Mouse (Mus musculus): ENCODE data around the gene Nr4a3. TPM values are rescaled to one million over a fixed set of nuclear protein-coding genes. Genes with fewer than 3 reads are reported as not detected.

Nr4a3 gene
- polyA plus RNA-seq, 1 experiment from 2014 or later: 0.26 TPM

DNA sequence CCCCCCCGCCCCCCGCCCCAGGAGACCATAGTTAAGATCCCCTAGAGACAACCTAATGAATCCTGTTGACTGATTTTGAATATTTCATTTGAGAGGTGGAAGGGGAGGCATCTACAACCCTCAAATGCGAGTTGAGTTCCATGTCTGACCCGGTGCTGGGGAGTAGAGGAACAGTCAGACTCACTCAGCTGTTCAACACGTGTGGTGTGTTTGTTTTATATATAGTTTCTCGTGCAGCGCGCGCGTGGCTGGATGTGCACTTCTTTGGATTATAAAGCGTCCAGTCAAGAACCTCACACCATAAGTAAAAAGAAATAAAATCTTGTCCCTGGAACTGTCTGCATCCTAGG, 837 bp upstream of the Nr4a3 start:
- peaks cover 40% of the 10 kb centered on the region for H3K27me3 ChIP-seq (ENCODE audit: poor library complexity, severe bottlenecking)
- peaks cover 69% of the 10 kb centered on the region for H3K4me1 ChIP-seq
- peak overlapping the region; percentile 86 for H3K27ac ChIP-seq
- no peak for DNase-seq (ENCODE audit: extremely low spot score, low spot score)
- H3K4me3 ChIP-seq: peak overlapping the region; percentile 78
- H3K9me3 ChIP-seq: no peaks in the 10 kb centered on the region
- WGBS: under 1% methylated on average over 11 of the region's 11 CpGs
- H3K36me3 ChIP-seq (replicated peaks): no peaks in the 10 kb centered on the region

GRCm38 (mm10) chr4:48045281-48045720, 348 bp downstream of the Nr4a3 start:
- WGBS: under 1% methylated on average over 42 of the region's 42 CpGs
- H3K9me3 ChIP-seq: no peaks in the 10 kb centered on the region
- no peak for DNase-seq (ENCODE audit: extremely low spot score, low spot score)
- H3K27ac ChIP-seq: peak overlapping the region; percentile 86
- H3K27me3 ChIP-seq (ENCODE audit: poor library complexity, severe bottlenecking): peaks cover 52% of the 10 kb centered on the region
- H3K4me3 ChIP-seq: peak overlapping the region; percentile 78
- no peaks in the 10 kb centered on the region for H3K36me3 ChIP-seq (replicated peaks)
- peaks cover 65% of the 10 kb centered on the region for H3K4me1 ChIP-seq

DNA sequence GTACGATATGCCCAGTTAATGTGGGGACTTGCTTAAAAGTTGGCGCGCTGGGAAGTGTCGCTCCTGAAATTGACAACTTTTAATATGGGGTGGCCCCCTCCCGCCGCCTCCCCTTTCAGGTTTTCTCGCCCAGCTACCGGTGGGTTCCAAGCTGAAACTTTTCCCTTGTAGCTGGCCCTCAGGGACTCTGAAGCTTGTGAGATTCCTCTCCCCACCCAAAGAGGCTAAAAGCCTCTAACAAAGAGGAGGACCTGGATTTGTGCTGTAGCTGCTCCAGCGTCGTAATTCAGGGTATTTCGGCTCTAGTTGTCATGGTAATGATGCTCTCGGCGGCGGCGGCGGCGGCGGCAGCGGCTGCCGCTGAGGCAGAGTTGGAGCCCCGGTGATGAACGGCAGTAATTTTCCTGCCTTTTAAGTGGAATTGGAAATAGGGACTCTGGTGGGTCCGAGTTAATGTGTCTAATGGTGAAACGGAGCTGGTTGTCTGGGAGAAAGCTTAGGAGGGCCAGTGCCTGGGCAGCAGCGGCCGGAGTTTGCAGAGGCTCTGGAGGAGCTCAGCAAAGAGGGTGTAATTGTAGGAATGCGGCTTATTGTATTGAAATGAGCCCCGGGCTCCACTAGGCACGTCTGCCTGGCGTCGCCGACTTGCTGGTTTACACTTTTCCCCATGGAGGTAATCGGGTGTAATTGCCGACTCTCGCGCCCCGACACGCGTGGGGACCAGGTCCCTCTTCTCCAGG, 938 bp downstream of the Nr4a3 start:
- H3K27me3 ChIP-seq (ENCODE audit: poor library complexity, severe bottlenecking): peaks cover 57% of the 10 kb centered on the region
- H3K4me1 ChIP-seq: peaks cover 65% of the 10 kb centered on the region
- peak overlapping the region; percentile 86 for H3K27ac ChIP-seq
- H3K36me3 ChIP-seq (replicated peaks): no peaks in the 10 kb centered on the region
- peak; percentile 76 for DNase-seq (ENCODE audit: extremely low spot score, low spot score)
- WGBS: under 1% methylated on average over 39 of the region's 39 CpGs
- no peaks in the 10 kb centered on the region for H3K9me3 ChIP-seq
- peak overlapping the region; percentile 78 for H3K4me3 ChIP-seq

- WGBS: under 1% methylated on average over 20 of the region's 20 CpGs
- Histone ChIP-seq H3K4me1 (peaks cover 69% of the 10 kb centered on the region), H3K27me3 (ENCODE audit: poor library complexity, severe bottlenecking) (peaks cover 63% of the 10 kb centered on the region), H3K9me3 (no peaks in the 10 kb centered on the region), H3K27ac (peak overlapping the region; percentile 86), H3K4me3 (peak overlapping the region; percentile 78), H3K36me3 (replicated peaks) (no peaks in the 10 kb centered on the region)
- DNase-seq (ENCODE audit: extremely low spot score, low spot score): peak; percentile 50
These were observed 1.5 kb downstream of the Nr4a3 start for GRCm38 (mm10) chr4:48046461-48046901.

DNA sequence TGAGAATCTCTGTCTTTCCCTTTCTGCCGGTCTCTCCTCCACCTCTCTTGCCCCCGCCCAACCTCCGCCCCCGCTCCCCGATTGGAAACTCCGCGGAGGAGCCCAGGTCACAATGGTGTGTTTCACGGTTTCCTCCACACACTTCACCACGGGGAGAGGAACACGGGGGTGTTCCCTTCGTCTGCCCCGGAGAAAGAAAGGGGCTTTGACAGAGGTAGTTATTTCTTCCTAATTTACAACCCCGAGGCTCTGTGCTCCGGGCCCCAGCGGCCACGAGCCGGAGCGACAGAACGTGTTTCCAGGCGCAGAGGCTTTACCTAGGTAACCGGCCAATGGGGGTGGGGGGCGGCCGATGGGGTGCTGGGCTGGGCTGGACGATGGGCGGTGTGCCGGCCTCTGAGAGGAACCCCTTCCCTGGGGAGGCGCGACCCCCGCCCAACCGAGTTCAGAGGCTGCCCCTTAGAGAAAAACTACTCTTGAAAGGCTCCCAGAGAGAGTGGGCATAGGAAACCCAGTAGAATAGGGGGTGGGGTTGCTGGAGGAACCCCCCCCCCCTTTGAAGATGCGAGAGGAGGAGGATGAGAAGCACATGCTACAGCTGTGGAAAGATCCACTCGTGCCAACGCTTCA, 2.3 kb downstream of the Nr4a3 start:
- DNase-seq (ENCODE audit: extremely low spot score, low spot score): peak; percentile 53
- Histone ChIP-seq H3K27ac (peak overlapping the region; percentile 86), H3K36me3 (replicated peaks) (no peaks in the 10 kb centered on the region), H3K27me3 (ENCODE audit: poor library complexity, severe bottlenecking) (peaks cover 71% of the 10 kb centered on the region), H3K4me1 (peaks cover 71% of the 10 kb centered on the region), H3K4me3 (peak overlapping the region; percentile 78), H3K9me3 (no peaks in the 10 kb centered on the region)
- under 1% methylated on average over 33 of the region's 33 CpGs for WGBS

GRCm38 (mm10) chr4:48047766-48048371, 2.9 kb downstream of the Nr4a3 start:
- WGBS: under 1% methylated on average over 30 of the region's 30 CpGs
- Histone ChIP-seq H3K9me3 (no peaks in the 10 kb centered on the region), H3K36me3 (replicated peaks) (no peaks in the 10 kb centered on the region), H3K27ac (peak overlapping the region; percentile 86), H3K4me1 (peaks cover 68% of the 10 kb centered on the region), H3K27me3 (ENCODE audit: poor library complexity, severe bottlenecking) (peaks cover 77% of the 10 kb centered on the region), H3K4me3 (peak overlapping the region; percentile 78)
- peak; percentile 64 for DNase-seq (ENCODE audit: extremely low spot score, low spot score)

- Histone ChIP-seq H3K27me3 (ENCODE audit: poor library complexity, severe bottlenecking) (peaks cover 85% of the 10 kb centered on the region), H3K27ac (no peak overlapping the region)
- under 1% methylated on average over 35 of the region's 35 CpGs for WGBS
These were observed 3.7 kb downstream of the Nr4a3 start for GRCm38 (mm10) chr4:48048456-48049315.

DNA sequence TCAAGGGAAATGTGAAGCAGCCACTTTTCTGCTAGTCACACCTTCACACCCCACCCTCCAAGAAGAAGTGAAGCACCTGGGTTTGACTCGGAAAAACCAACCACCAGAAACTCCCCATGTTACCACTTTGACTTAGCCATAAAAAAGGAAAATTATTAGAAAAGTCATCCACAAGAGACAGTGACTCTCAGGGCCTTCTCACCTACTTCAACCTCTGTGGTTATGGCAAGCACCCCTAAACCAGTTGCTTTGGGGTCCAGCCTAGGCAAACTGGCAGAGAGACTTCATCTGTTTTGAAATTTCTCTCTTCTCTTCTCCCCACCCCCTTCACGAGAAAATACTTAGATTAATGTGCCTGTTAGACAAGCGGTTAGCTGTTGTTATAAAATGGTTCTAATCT, 5.1 kb downstream of the Nr4a3 start:
- 49% methylated on average over 3 of the region's 3 CpGs for WGBS
- no peak for DNase-seq (ENCODE audit: extremely low spot score, low spot score)
- H3K4me3 ChIP-seq: no peak overlapping the region
- H3K36me3 ChIP-seq (replicated peaks): no peaks in the 10 kb centered on the region
- peaks cover 54% of the 10 kb centered on the region for H3K4me1 ChIP-seq
- no peaks in the 10 kb centered on the region for H3K9me3 ChIP-seq
- no peak overlapping the region for H3K27ac ChIP-seq
- peaks cover 93% of the 10 kb centered on the region for H3K27me3 ChIP-seq (ENCODE audit: poor library complexity, severe bottlenecking)

More at GRCm38 (mm10) chr4:48048456-48049315, 3.7 kb downstream of the Nr4a3 start:
- Histone ChIP-seq H3K9me3 (no peaks in the 10 kb centered on the region), H3K4me1 (peaks cover 68% of the 10 kb centered on the region), H3K4me3 (peak overlapping the region; percentile 78), H3K36me3 (replicated peaks) (no peaks in the 10 kb centered on the region)
- DNase-seq (ENCODE audit: extremely low spot score, low spot score): peak; percentile 38

DNA sequence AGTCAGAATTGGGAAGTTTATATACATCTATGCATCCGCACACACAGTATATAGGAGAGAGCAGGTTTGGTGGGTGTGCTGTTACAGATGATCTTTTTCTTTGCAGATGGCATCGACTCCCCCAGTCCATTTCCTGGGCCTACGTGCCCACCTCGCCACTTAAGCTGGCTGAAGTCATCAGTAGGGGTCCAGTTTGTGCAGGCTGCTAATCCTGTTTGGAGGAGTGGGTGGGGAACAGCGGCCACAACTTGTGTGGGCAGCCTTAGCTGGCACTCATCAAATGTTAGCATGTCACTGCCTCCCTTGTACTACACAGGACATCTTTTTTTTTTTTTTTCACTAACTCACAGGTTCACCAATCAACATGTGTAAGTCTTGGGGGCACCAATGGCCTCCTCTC, 5.5 kb downstream of the Nr4a3 start:
- WGBS: 29% methylated on average over 5 of the region's 5 CpGs

GRCm38 (mm10) chr4:48051086-48051673, 6.2 kb downstream of the Nr4a3 start:
- peaks cover 43% of the 10 kb centered on the region for H3K4me1 ChIP-seq
- no peak overlapping the region for H3K27ac ChIP-seq
- no peaks in the 10 kb centered on the region for H3K36me3 ChIP-seq (replicated peaks)
- peaks cover 83% of the 10 kb centered on the region for H3K27me3 ChIP-seq (ENCODE audit: poor library complexity, severe bottlenecking)
- peak overlapping the region; percentile 51 for H3K4me3 ChIP-seq
- DNase-seq (ENCODE audit: extremely low spot score, low spot score): peak; percentile 18
- WGBS: 12% methylated on average over 19 of the region's 19 CpGs
- H3K9me3 ChIP-seq: no peaks in the 10 kb centered on the region

More for the DNA sequence above, 5.5 kb downstream of the Nr4a3 start:
- no peaks in the 10 kb centered on the region for H3K36me3 ChIP-seq (replicated peaks)
- H3K27ac ChIP-seq: no peak overlapping the region
- DNase-seq (ENCODE audit: extremely low spot score, low spot score): peak; percentile 16
- H3K27me3 ChIP-seq (ENCODE audit: poor library complexity, severe bottlenecking): peaks cover 90% of the 10 kb centered on the region
- H3K4me1 ChIP-seq: peaks cover 50% of the 10 kb centered on the region
- H3K9me3 ChIP-seq: no peaks in the 10 kb centered on the region
- H3K4me3 ChIP-seq: no peak overlapping the region

GRCm38 (mm10) chr4:48051674-48052121, 6.7 kb downstream of the Nr4a3 start:
- Histone ChIP-seq H3K27ac (0 out of 2 replicates have a peak overlapping the region, but pooled peaks have one; percentile 35), H3K4me1 (peaks cover 38% of the 10 kb centered on the region), H3K27me3 (ENCODE audit: poor library complexity, severe bottlenecking) (peaks cover 78% of the 10 kb centered on the region), H3K4me3 (peak overlapping the region; percentile 51), H3K9me3 (no peaks in the 10 kb centered on the region), H3K36me3 (replicated peaks) (no peaks in the 10 kb centered on the region)
- peak; percentile 43 for DNase-seq (ENCODE audit: extremely low spot score, low spot score)
- WGBS: 2% methylated on average over 37 of the region's 37 CpGs

DNA sequence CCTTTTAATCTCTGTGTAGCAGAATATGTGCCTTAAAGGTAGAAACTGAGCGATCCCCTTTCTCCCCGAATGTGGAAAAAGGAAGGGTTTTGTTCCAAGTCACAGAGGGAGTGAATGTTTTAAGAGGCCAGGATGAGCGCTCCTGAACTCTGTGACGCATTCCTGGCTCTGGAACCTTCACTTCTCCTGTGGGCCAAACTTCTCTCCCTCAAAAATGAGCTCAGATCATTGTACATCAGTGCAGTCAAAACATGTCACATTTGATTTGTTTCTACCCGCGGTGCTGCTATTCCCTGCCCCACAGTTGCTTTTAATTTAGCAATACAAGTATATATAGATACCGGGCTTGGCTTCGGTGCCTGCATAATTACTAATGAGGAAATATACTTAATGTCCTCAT, 16.8 kb downstream of the Nr4a3 start:
- no peak overlapping the region for H3K4me3 ChIP-seq
- WGBS: 82% methylated on average over 8 of the region's 8 CpGs
- H3K27me3 ChIP-seq (ENCODE audit: poor library complexity, severe bottlenecking): 0 out of 2 replicates have a peak, but pooled peaks cover 3% of the 10 kb centered on the region
- DNase-seq (ENCODE audit: extremely low spot score, low spot score): no peak
- H3K36me3 ChIP-seq (replicated peaks): no peaks in the 10 kb centered on the region; the same call in 1 of the 2 replicates
- no peak overlapping the region for H3K27ac ChIP-seq
- H3K9me3 ChIP-seq: no peaks in the 10 kb centered on the region
- H3K4me1 ChIP-seq: peaks cover 5% of the 10 kb centered on the region; the same call in 1 of the 2 replicates

Measured in forebrain, embryonic 10.5 days (tissue).